Mouse (Mus musculus): ENCODE data around the gene S100a1. TPM values are rescaled to one million over a fixed set of nuclear protein-coding genes. Genes with fewer than 3 reads are reported as not detected.

S100a1 gene
- polyA plus RNA-seq, 1 experiment from 2014 or later, result 82.3 TPM

Other genes starting within 250 kb of the S100a1 start
- 2.3 and 3.9 TPM in 2 replicates for gene Dennd4b, start 249.2 kb downstream of the S100a1 start, polyA plus RNA-seq (2015; fragmentation: Nextera tagmentation; extraction: Ambion mirVana)
- gene Gatad2b, start 221.2 kb downstream of the S100a1 start, polyA plus RNA-seq (2015; fragmentation: Nextera tagmentation; extraction: Ambion mirVana), result 9.0 and 9.7 TPM in 2 replicates
- 10.6 and 12.4 TPM in 2 replicates for gene Slc27a3, start 124.5 kb downstream of the S100a1 start, polyA plus RNA-seq (2015; fragmentation: Nextera tagmentation; extraction: Ambion mirVana)
- 28.6 and 29.8 TPM in 2 replicates for gene Ints3, start 80.8 kb downstream of the S100a1 start, polyA plus RNA-seq (2015; fragmentation: Nextera tagmentation; extraction: Ambion mirVana)
- 5.7 and 6.2 TPM in 2 replicates for gene Npr1, start 48.5 kb downstream of the S100a1 start, polyA plus RNA-seq (2015; fragmentation: Nextera tagmentation; extraction: Ambion mirVana)
- 146 and 157 TPM in 2 replicates for gene Ilf2, start 38.3 kb downstream of the S100a1 start, polyA plus RNA-seq (2015; fragmentation: Nextera tagmentation; extraction: Ambion mirVana)
- gene Snapin, start 23.4 kb downstream of the S100a1 start, polyA plus RNA-seq (2015; fragmentation: Nextera tagmentation; extraction: Ambion mirVana), result 69.8 and 74.0 TPM in 2 replicates
- 117 and 125 TPM in 2 replicates for gene Chtop, start 4.9 kb downstream of the S100a1 start, polyA plus RNA-seq (2015; fragmentation: Nextera tagmentation; extraction: Ambion mirVana)
- gene S100a13, start within 50 bp of the S100a1 start, polyA plus RNA-seq (2015; fragmentation: Nextera tagmentation; extraction: Ambion mirVana), result 35.6 and 36.3 TPM in 2 replicates
- gene S100a14, start 12.5 kb upstream of the S100a1 start, polyA plus RNA-seq (2015; fragmentation: Nextera tagmentation; extraction: Ambion mirVana), result 6.3 and 8.5 TPM in 2 replicates
- gene S100a16, start 22.9 kb upstream of the S100a1 start, polyA plus RNA-seq (2015; fragmentation: Nextera tagmentation; extraction: Ambion mirVana), result 109 and 122 TPM in 2 replicates
- 0.29 and 0.53 TPM in 2 replicates for gene S100a3, start 46.2 kb upstream of the S100a1 start, polyA plus RNA-seq (2015; fragmentation: Nextera tagmentation; extraction: Ambion mirVana)
- not detected in 2 replicates for gene S100a2, start 75.9 kb upstream of the S100a1 start, polyA plus RNA-seq (2015; fragmentation: Nextera tagmentation; extraction: Ambion mirVana)
- not detected in 2 replicates for gene Gm42674, start 87.5 kb upstream of the S100a1 start, polyA plus RNA-seq (2015; fragmentation: Nextera tagmentation; extraction: Ambion mirVana)
- gene S100a4, start 89.4 kb upstream of the S100a1 start, polyA plus RNA-seq (2015; fragmentation: Nextera tagmentation; extraction: Ambion mirVana), result 4.4 and 8.2 TPM in 2 replicates
- 15.0 and 15.7 TPM in 2 replicates for gene S100a5, start 94.1 kb upstream of the S100a1 start, polyA plus RNA-seq (2015; fragmentation: Nextera tagmentation; extraction: Ambion mirVana)
- 412 and 430 TPM in 2 replicates for gene S100a6, start 98.5 kb upstream of the S100a1 start, polyA plus RNA-seq (2015; fragmentation: Nextera tagmentation; extraction: Ambion mirVana)
- 0.13 and 0.44 TPM in 2 replicates for gene S100a7a, start 139.6 kb upstream of the S100a1 start, polyA plus RNA-seq (2015; fragmentation: Nextera tagmentation; extraction: Ambion mirVana)
- gene S100a8, start 154.6 kb upstream of the S100a1 start, polyA plus RNA-seq (2015; fragmentation: Nextera tagmentation; extraction: Ambion mirVana), result 30.3 and 46.1 TPM in 2 replicates
- 17.5 and 30.8 TPM in 2 replicates for gene S100a9, start 181.3 kb upstream of the S100a1 start, polyA plus RNA-seq (2015; fragmentation: Nextera tagmentation; extraction: Ambion mirVana)
- not detected in 2 replicates for gene Pglyrp4, start 212.5 kb upstream of the S100a1 start, polyA plus RNA-seq (2015; fragmentation: Nextera tagmentation; extraction: Ambion mirVana)

Data from intestine, embryonic 15.5 days (tissue).